Mouse (Mus musculus) liver, adult (tissue): ENCODE measurements around the gene Filip1l.

Experiments
- GATA4 ChIP-seq: IDR thresholded peaks from 2 replicates; pipeline ENCODE4 v1.6.1; 2014; ENCODE audit warnings: mild to moderate bottlenecking, low read length; ENCODE audit not compliant: insufficient replicate concordance

Gene Filip1l

DNA sequence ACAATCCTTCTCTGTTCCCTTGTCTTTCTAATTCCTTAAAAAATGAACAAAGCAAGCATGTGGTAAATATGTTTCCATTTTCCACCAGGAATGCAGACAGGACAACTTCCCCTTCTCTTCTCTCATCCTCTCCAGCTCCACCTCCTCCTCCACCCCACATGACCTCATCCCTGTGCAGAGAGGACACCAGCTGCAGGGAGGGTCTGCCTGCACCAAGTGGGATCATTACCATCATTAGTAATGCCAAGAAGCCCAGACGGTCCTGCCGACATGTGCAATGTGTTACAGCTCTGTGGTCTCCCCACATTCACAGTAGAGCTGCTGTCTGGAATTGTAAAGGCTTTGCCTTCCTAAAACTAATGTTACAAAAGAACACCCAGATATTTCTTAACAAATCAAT, 63.2 kb downstream of the Filip1l start:
- no peak for TF ChIP-seq GATA4

DNA sequence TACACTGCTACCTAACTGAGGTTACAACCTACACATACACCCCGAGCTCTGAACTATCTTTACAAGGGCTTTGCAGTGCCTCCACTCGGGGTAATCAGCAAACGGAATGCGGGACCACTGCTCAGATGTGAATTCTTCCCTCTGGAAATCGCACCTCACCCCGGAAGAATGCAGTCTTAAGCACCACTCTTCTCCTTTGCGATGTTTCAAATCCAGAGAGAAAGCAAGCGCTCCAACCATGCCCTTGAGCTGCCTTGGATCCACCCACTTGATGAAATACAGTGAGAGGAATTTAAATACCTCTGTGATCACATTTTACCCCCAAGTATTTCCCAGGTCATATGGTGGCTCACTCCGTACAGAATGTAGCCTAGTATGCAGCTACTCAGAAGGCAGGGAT, 64.1 kb downstream of the Filip1l start:
- no peak for TF ChIP-seq GATA4

- TF ChIP-seq GATA4, result no peak
Measured at GRCm38 (mm10) chr16:57417955-57418354, 65.1 kb downstream of the Filip1l start.

- no peak for TF ChIP-seq GATA4
Measured at GRCm38 (mm10) chr16:57419332-57419731, 66.4 kb downstream of the Filip1l start.

DNA sequence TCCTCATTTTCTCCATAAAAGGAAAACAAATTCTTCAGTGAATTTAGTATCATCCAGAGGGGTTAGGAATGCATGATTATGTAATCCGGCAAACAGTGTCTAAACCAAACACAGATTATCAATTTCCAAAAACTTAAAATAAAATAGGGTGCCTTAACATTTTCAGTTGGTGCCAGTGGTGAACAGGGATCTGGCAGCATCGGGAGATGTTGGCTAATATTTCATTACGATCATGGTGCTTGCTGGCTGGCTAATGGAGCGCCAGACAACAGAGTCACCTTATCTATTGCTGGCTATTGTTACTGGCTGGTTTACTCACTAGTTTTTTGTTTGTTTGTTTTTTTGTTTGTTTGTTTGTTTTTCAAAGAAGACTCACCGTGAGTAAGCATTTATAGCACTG, 67.0 kb downstream of the Filip1l start:
- TF ChIP-seq GATA4, result no peak

- no peak for TF ChIP-seq GATA4
Measured at GRCm38 (mm10) chr16:57420773-57421556, 68.1 kb downstream of the Filip1l start.

DNA sequence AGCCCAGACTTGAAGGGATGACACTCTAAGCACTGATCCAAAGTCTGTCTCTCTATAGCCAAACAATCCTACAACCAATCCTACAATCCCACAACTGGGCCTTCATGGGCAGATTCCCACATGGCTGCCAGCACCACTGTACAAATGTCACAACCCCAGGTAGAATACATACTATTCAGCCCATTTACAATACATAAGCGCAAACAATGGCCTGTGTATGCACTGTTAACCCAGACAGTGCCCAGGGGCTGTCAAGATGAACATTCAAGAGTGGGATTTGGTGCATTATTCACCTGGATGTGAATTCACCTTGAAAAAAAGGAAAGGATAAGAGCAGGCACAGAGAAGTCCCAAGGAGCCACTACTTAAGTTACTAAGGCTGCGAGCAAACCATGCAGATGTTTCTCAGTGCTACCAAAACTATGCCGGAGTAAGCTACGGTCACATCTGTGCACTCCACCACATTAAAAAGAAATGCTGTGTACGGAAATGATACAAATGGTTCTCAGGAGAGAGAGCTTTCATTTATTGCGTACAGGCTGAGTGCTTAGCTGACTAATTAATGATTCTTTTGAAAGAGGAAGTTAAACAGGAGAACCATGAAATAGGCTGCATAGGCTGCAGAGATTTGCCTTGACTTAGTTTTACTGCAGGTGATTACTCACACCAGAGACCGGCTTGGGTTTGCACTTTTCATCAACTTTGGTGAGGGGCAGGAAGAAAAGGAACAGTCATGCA, 69.0 kb downstream of the Filip1l start:
- TF ChIP-seq GATA4, result no peak

GRCm38 (mm10) chr16:57423001-57423800, 70.3 kb downstream of the Filip1l start:
- no peak for TF ChIP-seq GATA4

- TF ChIP-seq GATA4, result no peak
Measured at GRCm38 (mm10) chr16:57426680-57427079, 73.8 kb downstream of the Filip1l start.

DNA sequence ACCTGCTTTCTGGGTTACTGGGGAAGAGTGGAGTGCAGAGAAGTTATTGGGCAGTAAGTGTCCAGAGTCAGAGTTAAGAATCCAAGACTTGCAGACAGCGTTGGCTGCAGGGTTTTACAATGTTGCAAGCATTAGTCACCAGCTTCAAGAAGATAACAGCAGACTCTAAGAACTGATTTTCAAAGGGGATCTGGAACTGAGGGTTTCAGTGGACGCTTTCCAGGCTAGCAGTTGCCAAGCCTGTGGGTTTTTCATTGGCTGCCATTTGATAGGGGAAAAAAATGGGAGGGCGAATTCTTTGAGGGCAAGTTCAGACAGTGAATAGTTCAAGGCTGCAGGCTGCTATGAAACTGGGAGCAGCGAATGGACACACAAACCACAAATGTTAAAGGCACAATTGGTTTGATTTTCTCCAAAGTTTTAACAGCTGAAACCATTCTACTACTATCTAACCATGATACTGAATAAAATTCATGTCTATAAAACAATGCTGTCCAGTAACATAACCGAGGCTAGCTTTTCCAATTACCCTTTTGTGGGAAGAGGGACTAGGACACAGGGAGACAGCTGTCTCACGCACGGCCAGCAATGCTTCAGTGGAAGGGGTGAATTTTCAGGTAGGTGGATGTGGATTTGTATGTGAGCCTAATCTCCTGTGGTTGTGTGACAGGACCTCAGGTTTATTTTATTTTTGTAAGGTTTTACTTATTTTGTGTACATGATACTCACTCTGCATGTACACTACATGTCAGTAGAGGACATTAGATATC, 74.8 kb downstream of the Filip1l start:
- no peak for TF ChIP-seq GATA4

- no peak for TF ChIP-seq GATA4
Measured at GRCm38 (mm10) chr16:57428977-57429376, 76.1 kb downstream of the Filip1l start.

- no peak for TF ChIP-seq GATA4
Measured at GRCm38 (mm10) chr16:57431294-57431693, 78.4 kb downstream of the Filip1l start.

DNA sequence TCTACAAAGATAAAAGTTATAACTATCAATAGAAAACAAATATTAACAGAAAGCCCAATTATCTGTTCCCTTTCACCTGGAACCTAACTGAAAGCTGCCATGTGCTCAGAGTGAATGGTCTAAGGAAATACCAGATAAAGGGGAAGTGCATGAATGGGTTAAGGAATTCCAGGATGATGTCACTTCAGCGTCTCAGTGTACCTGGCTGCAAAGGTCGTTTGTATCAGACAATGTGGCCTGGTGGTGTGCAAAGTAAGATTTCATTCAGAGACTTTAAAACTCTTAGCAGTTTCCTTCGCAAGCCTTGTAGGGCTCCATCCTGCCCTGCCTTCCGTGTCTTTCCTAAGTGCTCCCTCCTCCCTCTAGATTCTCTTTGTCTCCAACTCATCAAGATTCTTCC, 80.3 kb downstream of the Filip1l start:
- TF ChIP-seq GATA4, result no peak

GRCm38 (mm10) chr16:57433671-57434070, 80.8 kb downstream of the Filip1l start:
- no peak for TF ChIP-seq GATA4

GRCm38 (mm10) chr16:57434640-57435039, 81.7 kb downstream of the Filip1l start:
- TF ChIP-seq GATA4, result no peak
